In genomic region chr5:72329453-72329852, GRCm38 (mm10) we compare ENCODE assay signal across 17 mouse cellular contexts.
DNase-seq lines count a peak whose midpoint lies in the region; ATAC-seq lines count a peak whose summit lies in the region.
"Had no signal": no experiment of that assay in that cellular context is flagged by ENCODE, and none has a peak within 500 bp of the region (broad histone marks: within the 10 kb centered on the region; RNA-seq: fewer than 3 reads in every experiment).

No protein-coding gene starts in this region.

- WGBS in hindbrain, embryonic 13.5 days: 50% methylated on average over 8 of the region's 8 CpGs
- WGBS in hindbrain, embryonic 14.5 days: 48% methylated on average over 8 of the region's 8 CpGs
- 23% methylated on average over 8 of the region's 8 CpGs for WGBS in embryonic facial prominence, embryonic 15.5 days

- DNase-seq in hindbrain, embryonic 14.5 days (ENCODE audit: low spot score): no peak
- DNase-seq in retina, embryonic 14.5 days (ENCODE audit: low spot score): peak; percentile 26
- DNase-seq in retina, postnatal 1 day: no peak
- DNase-seq in kidney, adult 8-10 months: no peak
- no peak for DNase-seq in layer of hippocampus, postnatal 25 days (ENCODE audit: extremely low spot score in 1 of 2, low spot score in 1 of 2)
- DNase-seq: B cell, adult 2 months; cerebellum, adult 11-12 months; gastrocnemius, postnatal 14 days; heart, postnatal 10 days; kidney, adult 2 months; right cerebral cortex, postnatal 14 days; thymus, postnatal 25 days had no signal

- H3K4me1 ChIP-seq in hindbrain, embryonic 13.5 days (replicated peaks): peaks cover 10% of the 10 kb centered on the region
- no peaks in the 10 kb centered on the region for H3K4me1 ChIP-seq in hindbrain, embryonic 14.5 days (replicated peaks; ENCODE audit: control insufficient read depth, insufficient read depth, low read length)
- peaks cover 13% of the 10 kb centered on the region for H3K4me1 ChIP-seq in embryonic facial prominence, embryonic 15.5 days

- H3K9ac ChIP-seq in hindbrain, embryonic 13.5 days: no peak overlapping the region
- H3K9ac ChIP-seq in hindbrain, embryonic 14.5 days: no peak overlapping the region
- no peak overlapping the region for H3K9ac ChIP-seq in embryonic facial prominence, embryonic 15.5 days
- H3K9ac ChIP-seq: limb, embryonic 13.5 days had no signal

- H3K27me3 ChIP-seq in hindbrain, embryonic 13.5 days: no peaks in the 10 kb centered on the region
- no peaks in the 10 kb centered on the region for H3K27me3 ChIP-seq in hindbrain, embryonic 14.5 days (ENCODE audit: control insufficient read depth, insufficient read depth, low read length)
- H3K27me3 ChIP-seq in embryonic facial prominence, embryonic 15.5 days: no peaks in the 10 kb centered on the region
- H3K27me3 ChIP-seq: limb, embryonic 13.5 days had no signal

- H3K27ac ChIP-seq in hindbrain, embryonic 13.5 days: no peak overlapping the region
- H3K27ac ChIP-seq in hindbrain, embryonic 14.5 days: no peak overlapping the region
- H3K27ac ChIP-seq in embryonic facial prominence, embryonic 15.5 days (replicated peaks): no peak overlapping the region
- H3K27ac ChIP-seq: limb, embryonic 13.5 days; macrophage; stomach, postnatal 0 days had no signal

- H3K36me3 ChIP-seq in hindbrain, embryonic 13.5 days: no peaks in the 10 kb centered on the region
- no peaks in the 10 kb centered on the region for H3K36me3 ChIP-seq in hindbrain, embryonic 14.5 days (replicated peaks; ENCODE audit: control insufficient read depth, insufficient read depth)
- H3K36me3 ChIP-seq in embryonic facial prominence, embryonic 15.5 days: no peaks in the 10 kb centered on the region
- H3K36me3 ChIP-seq: limb, embryonic 13.5 days had no signal

- ATAC-seq in hindbrain, embryonic 13.5 days (ENCODE audit: low FRiP score): peak; percentile 65; the same call in 1 of the 2 replicates
- ATAC-seq in hindbrain, embryonic 14.5 days (ENCODE audit: low FRiP score): no peak
- peak; percentile 70 for ATAC-seq in embryonic facial prominence, embryonic 15.5 days (ENCODE audit: insufficient number of reproducible peaks, low FRiP score, low TSS enrichment, low read depth)

- no peaks in the 10 kb centered on the region for H3K9me3 ChIP-seq in hindbrain, embryonic 13.5 days
- H3K9me3 ChIP-seq in hindbrain, embryonic 14.5 days (ENCODE audit: control insufficient read depth, low read length): no peaks in the 10 kb centered on the region
- no peaks in the 10 kb centered on the region for H3K9me3 ChIP-seq in embryonic facial prominence, embryonic 15.5 days (replicated peaks)
- H3K9me3 ChIP-seq: limb, embryonic 13.5 days had no signal

- no peak overlapping the region for H3K4me2 ChIP-seq in hindbrain, embryonic 13.5 days
- no peak overlapping the region for H3K4me2 ChIP-seq in hindbrain, embryonic 14.5 days (replicated peaks)
- H3K4me2 ChIP-seq in embryonic facial prominence, embryonic 15.5 days (replicated peaks): no peak overlapping the region
- H3K4me2 ChIP-seq: limb, embryonic 13.5 days had no signal

- H3K4me3 ChIP-seq in hindbrain, embryonic 13.5 days: no peak overlapping the region
- H3K4me3 ChIP-seq in hindbrain, embryonic 14.5 days (replicated peaks; ENCODE audit: low read length): no peak overlapping the region
- H3K4me3 ChIP-seq in embryonic facial prominence, embryonic 15.5 days (replicated peaks): no peak overlapping the region
- H3K4me3 ChIP-seq: limb, embryonic 13.5 days had no signal
